Mouse (Mus musculus) liver, postnatal 0 days (tissue): ENCODE data around the gene Iqgap1. TPM values are rescaled to one million over a fixed set of nuclear protein-coding genes. Genes with fewer than 3 reads are reported as not detected.

ENCODE experiments used
- ATAC-seq: fragments of 200-750 bp; cut with Nextera tagmentation; 2 replicates; pipeline ENCODE4 v1.8.0; 2017; ENCODE audit warnings: mild to moderate bottlenecking, moderate library complexity
- DNase-seq: peaks from one replicate; pipeline ENCODE4 v3.0.0-alpha.2; 2016
- H3K27ac ChIP-seq: fragments of 300-500 bp; sonication (generic); 2 replicates; pipeline ENCODE4 v1.5.1; 2014; ENCODE audit warnings: antibody characterized with exemption, moderate library complexity, mild to moderate bottlenecking, low read depth
- H3K27me3 ChIP-seq: fragments of 300-500 bp; sonication (generic); 2 replicates; pipeline ENCODE4 v1.6.1; 2014; ENCODE audit warnings: low read length, control low read depth, mixed read lengths; ENCODE audit not compliant: insufficient read depth
- H3K36me3 ChIP-seq: fragments of 300-500 bp; sonication (generic); replicated peaks from 2 replicates; pipeline ENCODE4 v1.6.1; 2014; ENCODE audit warnings: mild to moderate bottlenecking, control low read depth, low read length, moderate library complexity, mixed read lengths; ENCODE audit not compliant: insufficient read depth
- H3K4me1 ChIP-seq: fragments of 300-500 bp; sonication (generic); 2 replicates; pipeline ENCODE4 v1.6.1; 2014; ENCODE audit warnings: antibody characterized with exemption, mild to moderate bottlenecking, control low read depth; ENCODE audit not compliant: insufficient read depth
- H3K4me2 ChIP-seq: fragments of 300-500 bp; sonication (generic); 2 replicates; pipeline ENCODE4 v1.6.1; 2014; ENCODE audit warnings: low read depth, mild to moderate bottlenecking, low read length, moderate library complexity, mixed read lengths
- H3K4me3 ChIP-seq: fragments of 300-500 bp; sonication (generic); 2 replicates; pipeline ENCODE4 v1.5.1; 2014; ENCODE audit warnings: low read depth, low read length
- H3K9ac ChIP-seq: fragments of 300-500 bp; sonication (generic); replicated peaks from 2 replicates; pipeline ENCODE4 v1.6.1; 2014; ENCODE audit warnings: mild to moderate bottlenecking, moderate library complexity
- H3K9me3 ChIP-seq: fragments of 300-500 bp; sonication (generic); 2 replicates; pipeline ENCODE4 v1.6.1; 2016; ENCODE audit warnings: mild to moderate bottlenecking, control low read depth, low read length, mixed read lengths
- CTCF ChIP-seq: sonication (generic); IDR thresholded peaks from 2 replicates; pipeline ENCODE4 v1.5.1; 2016; ENCODE audit warnings: antibody characterized with exemption, low read depth
- EP300 ChIP-seq: IDR thresholded peaks from 2 replicates; pipeline ENCODE4 v1.6.1; 2016; ENCODE audit warnings: antibody characterized with exemption, low read depth, mild to moderate bottlenecking
- WGBS: fragments of 180-500 bp; shearing (Covaris S2); extraction: QIAGEN DNeasy Blood & Tissue Kit; methylation state at CpG from one replicate; pipeline ENCODE4 v1.1.7; 2014; ENCODE audit not compliant: insufficient replicate concordance; 5-methylcytosine and 5-hydroxymethylcytosine counted together
- polyA plus RNA-seq: library from polyadenylated mRNA; unstranded; fragments of >200 nt; fragmentation: Nextera tagmentation; extraction: Ambion mirVana; gene quantifications from 2 replicates; pipeline ENCODE4 v1.2.1, GENCODE M21; 2015

The Iqgap1 gene
- polyA plus RNA-seq, 1 experiment from 2014 or later: 13.6 TPM

DNA sequence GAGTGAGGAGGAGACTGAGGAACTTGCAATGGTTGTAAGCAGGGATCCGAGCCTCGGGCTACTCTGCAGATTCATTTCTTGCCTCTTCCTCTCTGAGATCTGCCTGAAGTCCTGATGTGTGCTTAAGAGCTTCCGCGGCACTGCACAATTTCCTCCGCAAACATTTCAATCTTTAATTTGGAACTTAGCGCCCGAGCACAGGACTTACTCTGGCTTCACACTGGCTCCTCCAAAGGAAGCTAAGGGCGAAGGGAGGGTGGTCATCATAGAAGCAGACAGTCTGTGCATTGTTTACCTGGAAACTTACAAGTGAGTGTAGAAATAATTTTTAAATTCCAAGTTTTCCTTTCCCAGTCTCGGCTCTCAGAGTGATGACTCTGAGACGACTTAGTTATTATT lies 20.5 kb upstream of the Iqgap1 start:
- H3K4me3 ChIP-seq: no peak overlapping the region
- H3K36me3 ChIP-seq: no peaks in the 10 kb centered on the region
- H3K27me3 ChIP-seq: no peaks in the 10 kb centered on the region
- H3K4me2 ChIP-seq: no peak overlapping the region
- H3K27ac ChIP-seq: no peak overlapping the region
- no peak for TF ChIP-seq CTCF
- TF ChIP-seq EP300: no peak
- ATAC-seq: no peak
- WGBS: 82% methylated on average over 10 of the region's 10 CpGs
- H3K9me3 ChIP-seq: no peaks in the 10 kb centered on the region
- no peak overlapping the region for H3K9ac ChIP-seq
- H3K4me1 ChIP-seq: no peaks in the 10 kb centered on the region
- no peak for DNase-seq

DNA sequence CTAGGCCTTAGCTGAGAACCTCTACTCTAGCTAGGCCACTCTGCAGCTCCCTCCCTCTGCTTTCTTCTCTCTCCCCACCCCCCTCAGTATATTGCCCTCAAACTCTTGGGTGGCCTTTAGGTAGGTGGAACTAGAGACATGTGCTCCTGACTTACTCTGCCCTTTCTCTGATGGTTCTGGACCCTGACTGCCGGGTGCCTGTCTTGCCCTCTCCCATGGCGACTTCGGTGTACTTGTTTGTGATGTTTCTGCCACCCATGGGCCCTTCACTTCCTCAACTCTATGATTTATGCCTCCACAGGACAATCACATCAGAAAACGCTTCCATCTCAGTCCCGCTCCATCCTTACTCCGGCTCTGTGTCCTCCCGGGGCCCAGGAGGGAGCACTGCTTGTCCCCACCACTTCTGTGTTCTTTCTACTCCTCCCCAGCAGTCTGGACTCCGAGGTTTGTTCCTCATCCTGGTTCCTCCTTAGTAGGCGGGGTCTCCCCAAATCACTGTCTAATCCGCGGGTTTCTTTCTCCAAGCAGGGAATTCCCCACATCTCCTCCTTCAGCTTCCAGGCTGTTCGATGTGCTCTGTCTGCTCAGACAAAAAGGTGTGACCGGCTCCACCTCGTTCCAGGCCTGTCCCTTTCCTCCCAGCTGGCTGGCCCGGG lies 20.0 kb upstream of the Iqgap1 start:
- Histone ChIP-seq H3K36me3 (no peaks in the 10 kb centered on the region), H3K4me2 (no peak overlapping the region), H3K27ac (no peak overlapping the region), H3K9me3 (no peaks in the 10 kb centered on the region), H3K4me3 (no peak overlapping the region), H3K27me3 (no peaks in the 10 kb centered on the region), H3K4me1 (no peaks in the 10 kb centered on the region), H3K9ac (no peak overlapping the region)
- ATAC-seq (no peak; the same call in 1 of the 2 replicates), DNase-seq (no peak)
- TF ChIP-seq CTCF: no peak
- TF ChIP-seq EP300: no peak
- 67% methylated on average over 15 of the region's 15 CpGs for WGBS

DNA sequence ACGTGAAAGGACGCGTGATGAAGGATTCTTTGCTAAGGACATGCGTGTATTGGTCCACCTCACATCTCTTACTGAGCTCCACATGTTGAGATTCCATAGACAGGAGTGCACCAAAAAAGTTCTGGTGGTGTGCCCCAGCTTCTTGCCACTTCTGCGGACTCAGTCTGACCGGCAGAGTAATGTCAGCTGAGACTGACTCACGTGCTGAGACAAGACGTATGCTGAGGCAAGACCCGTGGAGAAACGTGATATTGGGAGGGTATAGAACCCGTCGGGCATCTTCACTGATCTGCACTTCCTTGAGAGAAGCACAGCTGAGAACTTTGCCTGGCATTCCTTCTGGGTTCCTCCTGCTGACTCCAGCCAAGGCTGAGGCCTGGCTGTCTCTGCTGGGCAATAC lies 18.9 kb upstream of the Iqgap1 start:
- H3K27me3 ChIP-seq: no peaks in the 10 kb centered on the region
- no peak for TF ChIP-seq EP300
- no peak for TF ChIP-seq CTCF
- ATAC-seq (no peak), DNase-seq (no peak)
- WGBS: 88% methylated on average over 12 of the region's 12 CpGs
- no peaks in the 10 kb centered on the region for H3K4me1 ChIP-seq
- H3K9me3 ChIP-seq: no peaks in the 10 kb centered on the region
- no peak overlapping the region for H3K4me2 ChIP-seq
- no peak overlapping the region for H3K27ac ChIP-seq
- H3K4me3 ChIP-seq: no peak overlapping the region
- no peaks in the 10 kb centered on the region for H3K36me3 ChIP-seq
- H3K9ac ChIP-seq: no peak overlapping the region

DNA sequence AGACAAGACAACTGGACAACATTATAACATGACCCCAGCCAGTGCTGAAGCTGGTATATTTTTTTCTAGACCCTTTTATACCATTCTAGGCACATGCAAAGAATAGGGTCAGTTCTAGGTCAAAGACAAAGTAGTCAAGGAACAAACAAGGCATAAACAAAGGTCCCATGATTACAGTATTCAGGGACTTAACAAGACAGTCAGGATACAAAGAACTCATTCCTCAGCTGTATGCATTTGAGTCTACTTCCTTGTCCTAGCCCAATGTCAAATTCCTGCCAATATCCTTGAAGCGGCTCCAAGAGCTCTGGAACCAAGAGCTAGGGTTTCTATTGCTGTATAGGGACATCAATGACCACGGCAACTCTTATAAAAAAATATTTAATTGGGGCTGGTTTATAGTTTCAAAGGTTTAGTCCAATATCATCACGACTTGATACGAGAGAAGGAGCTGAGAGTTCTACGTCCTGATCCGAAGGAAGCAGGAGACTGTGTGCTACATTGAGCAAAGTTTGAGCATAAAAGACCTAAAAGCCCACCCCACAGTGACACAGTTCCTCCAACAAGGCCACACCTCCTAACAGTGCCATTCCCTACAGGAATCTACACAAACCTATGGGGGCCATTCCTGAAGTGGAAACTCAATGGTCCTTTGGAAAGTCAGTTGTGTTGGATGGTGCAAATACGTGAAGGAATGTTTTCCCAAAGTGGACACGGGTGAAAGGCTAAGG lies 18.3 kb upstream of the Iqgap1 start:
- no peak for DNase-seq
- WGBS: 79% methylated on average over 8 of the region's 8 CpGs

GRCm38 (mm10) chr7:80843176-80843575 lies 17.4 kb upstream of the Iqgap1 start:
- no peak overlapping the region for H3K9ac ChIP-seq
- no peak for ATAC-seq
- no peaks in the 10 kb centered on the region for H3K36me3 ChIP-seq
- TF ChIP-seq EP300 (no peak), CTCF (no peak)
- no peak overlapping the region for H3K4me3 ChIP-seq
- no peaks in the 10 kb centered on the region for H3K9me3 ChIP-seq
- DNase-seq: no peak
- H3K4me2 ChIP-seq: no peak overlapping the region
- no peaks in the 10 kb centered on the region for H3K4me1 ChIP-seq
- H3K27ac ChIP-seq: no peak overlapping the region
- H3K27me3 ChIP-seq: no peaks in the 10 kb centered on the region
- 68% methylated on average over 1 of the region's 1 CpGs for WGBS

More for the DNA sequence above, 18.3 kb upstream of the Iqgap1 start:
- H3K27ac ChIP-seq: no peak overlapping the region
- H3K36me3 ChIP-seq: no peaks in the 10 kb centered on the region
- H3K4me3 ChIP-seq: no peak overlapping the region
- H3K4me1 ChIP-seq: no peaks in the 10 kb centered on the region
- no peak for TF ChIP-seq EP300
- no peak for TF ChIP-seq CTCF
- H3K9me3 ChIP-seq: no peaks in the 10 kb centered on the region
- H3K4me2 ChIP-seq: no peak overlapping the region
- no peak for ATAC-seq
- H3K27me3 ChIP-seq: no peaks in the 10 kb centered on the region
- no peak overlapping the region for H3K9ac ChIP-seq

- no peak overlapping the region for H3K9ac ChIP-seq
- no peaks in the 10 kb centered on the region for H3K4me1 ChIP-seq
- TF ChIP-seq CTCF: no peak
- TF ChIP-seq EP300: no peak
- H3K36me3 ChIP-seq: no peaks in the 10 kb centered on the region
- DNase-seq (no peak), ATAC-seq (no peak)
- H3K27ac ChIP-seq: no peak overlapping the region
- no peak overlapping the region for H3K4me2 ChIP-seq
- no peaks in the 10 kb centered on the region for H3K9me3 ChIP-seq
- no peak overlapping the region for H3K4me3 ChIP-seq
- H3K27me3 ChIP-seq: no peaks in the 10 kb centered on the region
- WGBS: 58% methylated on average over 5 of the region's 5 CpGs
These were observed 16.4 kb upstream of the Iqgap1 start for GRCm38 (mm10) chr7:80842132-80842531.
